In the genomic region with DNA sequence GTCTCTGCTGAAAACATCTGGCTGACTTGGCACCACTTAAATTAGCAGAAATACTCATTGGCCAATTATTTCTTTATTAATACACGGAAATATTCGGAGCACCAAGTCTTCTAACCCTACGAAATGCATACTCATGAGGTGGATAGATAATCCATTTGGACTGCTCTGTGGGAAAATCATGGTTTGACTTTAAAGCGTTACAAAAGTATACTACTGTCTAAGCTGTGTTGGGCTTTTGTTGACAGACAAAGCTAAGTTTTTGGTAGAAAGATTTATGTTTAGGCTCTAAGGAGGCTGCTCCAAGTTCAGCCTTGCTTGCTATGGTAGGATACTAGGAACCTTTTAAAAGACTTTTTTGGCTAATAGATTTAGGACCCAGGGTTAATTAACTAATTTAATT, we compare ENCODE assay signal across 12 mouse cellular contexts.
"Had no signal": no experiment of that assay in that cellular context is flagged by ENCODE, and none has a peak within 500 bp of the region (broad histone marks: within the 10 kb centered on the region; RNA-seq: fewer than 3 reads in every experiment).

No protein-coding gene starts in this region.

- DNase-seq: kidney, adult 2 months; kidney, postnatal 14 days; left cerebral cortex, postnatal 4 days; liver, postnatal 0 days; midbrain, embryonic 14.5 days; thymus, postnatal 25 days had no signal

- ATAC-seq: intestine, postnatal 0 days; liver, postnatal 0 days had no signal

- H3K4me1 ChIP-seq: limb, embryonic 15.5 days had no signal

- H3K4me2 ChIP-seq: limb, embryonic 12.5 days; limb, embryonic 15.5 days; liver, embryonic 11.5 days; midbrain, embryonic 11.5 days had no signal

- H3K27me3 ChIP-seq: limb, embryonic 12.5 days; limb, embryonic 15.5 days had no signal

- H3K4me3 ChIP-seq: limb, embryonic 12.5 days; limb, embryonic 15.5 days had no signal

- H3K9ac ChIP-seq: limb, embryonic 12.5 days; limb, embryonic 15.5 days; liver, embryonic 14.5 days; liver, postnatal 0 days had no signal

- H3K9me3 ChIP-seq: limb, embryonic 12.5 days; limb, embryonic 15.5 days had no signal

- H3K27ac ChIP-seq: limb, embryonic 12.5 days; limb, embryonic 15.5 days; liver, embryonic 14.5 days had no signal

- H3K36me3 ChIP-seq: limb, embryonic 12.5 days; limb, embryonic 15.5 days had no signal
